Mouse (Mus musculus) midbrain, embryonic 13.5 days (tissue): ENCODE results near the gene Dlk1. TPM values are rescaled to one million over a fixed set of nuclear protein-coding genes. Genes with fewer than 3 reads are reported as not detected.

Experiments used
- ATAC-seq: fragments of 200-750 bp; cut with Nextera tagmentation; 2 replicates; pipeline ENCODE4 v1.8.0; 2017; ENCODE audit warnings: mild to moderate bottlenecking, moderate TSS enrichment, moderate library complexity
- H3K27ac ChIP-seq: fragments of 300-500 bp; sonication (generic); 2 replicates; pipeline ENCODE4 v1.5.1; 2015; ENCODE audit warnings: inconsistent platforms, mild to moderate bottlenecking, moderate library complexity
- H3K27me3 ChIP-seq: fragments of 300-500 bp; sonication (generic); 2 replicates; pipeline ENCODE4 v1.6.1; 2015; ENCODE audit warnings: mild to moderate bottlenecking, inconsistent platforms
- H3K36me3 ChIP-seq: fragments of 300-500 bp; sonication (generic); 2 replicates; pipeline ENCODE4 v1.6.1; 2015; ENCODE audit warnings: mild to moderate bottlenecking, inconsistent platforms
- H3K4me1 ChIP-seq: fragments of 300-500 bp; sonication (generic); replicated peaks from 2 replicates; pipeline ENCODE4 v1.6.1; 2015; ENCODE audit warnings: inconsistent platforms
- H3K4me2 ChIP-seq: fragments of 300-500 bp; sonication (generic); replicated peaks from 2 replicates; pipeline ENCODE4 v1.6.1; 2015; ENCODE audit warnings: moderate library complexity, mild to moderate bottlenecking, inconsistent platforms
- H3K4me3 ChIP-seq: fragments of 300-500 bp; sonication (generic); replicated peaks from 2 replicates; pipeline ENCODE4 v1.5.1; 2015; ENCODE audit warnings: mild to moderate bottlenecking, inconsistent platforms
- H3K9ac ChIP-seq: fragments of 300-500 bp; sonication (generic); replicated peaks from 2 replicates; pipeline ENCODE4 v1.6.1; 2015; ENCODE audit warnings: mild to moderate bottlenecking, inconsistent platforms
- H3K9me3 ChIP-seq: fragments of 300-500 bp; sonication (generic); 2 replicates; pipeline ENCODE4 v1.6.1; 2016; ENCODE audit warnings: mild to moderate bottlenecking, inconsistent platforms
- WGBS: fragments of 180-500 bp; shearing (Covaris S2); methylation state at CpG from one replicate; pipeline ENCODE4 v1.1.7; 2015; 5-methylcytosine and 5-hydroxymethylcytosine counted together
- polyA plus RNA-seq: library from polyadenylated mRNA; unstranded; fragments of >200 nt; fragmentation: Nextera tagmentation; extraction: Ambion mirVana; gene quantifications from 2 replicates; pipeline ENCODE4 v1.2.1, GENCODE M21; 2015

The Dlk1 gene
- polyA plus RNA-seq, 1 experiment from 2014 or later: 117 TPM

DNA sequence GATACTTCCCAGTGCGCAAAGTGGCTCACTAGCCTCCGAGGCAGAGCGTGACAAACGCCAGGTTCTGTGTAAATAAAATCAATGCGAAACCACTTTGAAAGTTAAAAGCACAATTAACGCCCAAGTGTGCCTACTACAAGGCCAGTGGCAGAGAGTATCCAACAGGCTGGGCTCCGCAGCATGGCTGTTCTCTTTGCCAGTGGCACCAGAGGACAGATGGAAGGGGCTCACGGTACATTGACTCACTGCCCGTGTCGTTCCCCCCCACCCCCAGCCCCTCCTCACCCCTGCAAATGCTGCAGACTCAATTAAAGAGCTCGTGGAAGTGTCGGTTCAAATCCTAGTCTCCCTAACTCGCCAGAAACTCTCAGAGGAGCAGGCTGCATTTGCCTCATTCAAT, 10.5 kb upstream of the Dlk1 start:
- no peak overlapping the region for H3K9ac ChIP-seq
- 47% methylated on average over 13 of the region's 13 CpGs for WGBS
- H3K4me3 ChIP-seq: no peak overlapping the region
- H3K27ac ChIP-seq: no peak overlapping the region
- peaks cover 81% of the 10 kb centered on the region for H3K4me1 ChIP-seq
- no peaks in the 10 kb centered on the region for H3K9me3 ChIP-seq
- no peak overlapping the region for H3K4me2 ChIP-seq
- peaks cover 73% of the 10 kb centered on the region for H3K27me3 ChIP-seq
- H3K36me3 ChIP-seq: no peaks in the 10 kb centered on the region
- ATAC-seq: no peak

DNA sequence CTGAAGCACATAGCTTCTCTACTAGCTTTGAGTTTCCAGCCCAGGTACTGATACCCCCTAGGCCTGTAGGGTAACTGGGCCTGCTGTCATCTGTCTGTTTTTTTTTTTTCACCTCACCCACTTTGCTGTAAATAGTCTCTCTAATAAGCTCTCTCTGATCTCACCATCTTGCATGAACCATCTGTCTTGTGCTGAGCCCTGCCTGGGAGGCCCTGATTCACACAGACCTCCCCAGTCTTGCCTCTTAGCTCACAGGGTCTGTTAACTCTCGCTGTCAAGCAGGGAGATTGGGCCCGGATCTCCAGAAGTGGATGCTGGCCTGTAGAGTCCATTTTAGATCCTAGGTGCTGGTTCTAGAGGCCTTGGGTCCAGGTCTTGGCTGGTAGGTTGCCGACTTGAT, 9.3 kb upstream of the Dlk1 start:
- no peak for ATAC-seq
- Histone ChIP-seq H3K4me1 (peaks cover 73% of the 10 kb centered on the region), H3K4me2 (no peak overlapping the region), H3K27ac (no peak overlapping the region), H3K9me3 (no peaks in the 10 kb centered on the region), H3K27me3 (peaks cover 85% of the 10 kb centered on the region), H3K4me3 (no peak overlapping the region), H3K36me3 (no peaks in the 10 kb centered on the region), H3K9ac (no peak overlapping the region)
- 66% methylated on average over 3 of the region's 3 CpGs for WGBS

DNA sequence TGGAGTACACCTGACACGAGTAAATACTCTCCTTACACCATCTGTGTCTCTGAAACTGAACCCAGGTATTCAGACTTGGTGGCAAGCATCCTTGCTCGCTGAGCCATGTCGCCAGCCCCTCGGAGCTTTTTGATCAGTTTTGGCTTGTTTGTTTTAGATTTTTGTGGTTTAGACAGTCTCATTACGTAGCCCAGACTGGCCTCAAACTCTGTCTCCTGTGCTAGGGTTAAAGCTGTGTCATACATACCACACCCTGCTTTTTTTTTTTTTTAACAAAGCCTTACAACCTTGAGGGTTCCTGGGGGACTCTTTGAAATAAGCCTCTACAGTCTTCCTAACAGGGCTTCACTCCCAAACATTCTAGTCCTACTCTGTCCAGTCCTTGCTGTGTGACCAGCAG, 7.6 kb upstream of the Dlk1 start:
- peaks cover 85% of the 10 kb centered on the region for H3K27me3 ChIP-seq
- H3K4me3 ChIP-seq: no peak overlapping the region
- peaks cover 71% of the 10 kb centered on the region for H3K4me1 ChIP-seq
- no peaks in the 10 kb centered on the region for H3K36me3 ChIP-seq
- no peak overlapping the region for H3K4me2 ChIP-seq
- H3K27ac ChIP-seq: no peak overlapping the region
- 41% methylated on average over 5 of the region's 5 CpGs for WGBS
- no peaks in the 10 kb centered on the region for H3K9me3 ChIP-seq
- ATAC-seq: peak; percentile 25
- no peak overlapping the region for H3K9ac ChIP-seq

DNA sequence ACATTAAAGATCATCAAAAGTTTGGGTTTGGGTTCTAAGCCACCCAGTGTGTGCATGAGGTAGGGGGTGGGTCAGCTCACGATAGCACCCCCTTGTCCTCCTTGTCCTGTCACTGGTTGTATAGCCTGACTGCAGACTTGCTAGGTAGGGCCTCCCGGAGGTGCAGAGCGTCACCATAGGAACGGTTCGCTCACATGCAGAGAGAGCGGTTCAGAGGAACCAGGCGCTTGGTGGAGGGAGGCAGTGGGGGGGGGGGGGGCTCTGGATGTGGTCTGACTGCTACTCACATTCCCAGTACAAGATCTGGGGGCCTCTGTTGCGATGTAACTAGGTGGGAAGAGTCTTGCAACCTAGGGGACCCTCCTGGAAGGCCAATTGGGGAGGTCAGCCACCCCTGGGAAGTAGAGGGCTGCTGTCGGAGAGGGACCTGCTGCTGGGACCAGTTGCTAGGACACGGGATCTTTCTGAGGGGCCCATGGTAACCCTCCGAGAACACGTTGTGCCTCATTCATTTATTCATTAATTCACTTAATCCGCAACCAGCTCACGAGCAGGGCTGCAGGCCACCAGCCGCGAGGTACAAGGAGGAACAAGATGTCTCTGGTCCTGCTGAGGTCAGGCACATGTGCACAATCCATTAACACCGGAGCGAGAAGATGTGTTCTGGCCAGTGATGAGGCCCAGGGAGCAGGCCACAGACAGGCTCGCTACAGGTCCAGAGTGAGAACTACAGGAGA, 7.0 kb upstream of the Dlk1 start:
- no peak overlapping the region for H3K9ac ChIP-seq
- peak overlapping the region; percentile 35 for H3K4me2 ChIP-seq
- H3K4me1 ChIP-seq: peaks cover 75% of the 10 kb centered on the region
- H3K27me3 ChIP-seq: peaks cover 85% of the 10 kb centered on the region
- 2% methylated on average over 19 of the region's 19 CpGs for WGBS
- no peaks in the 10 kb centered on the region for H3K9me3 ChIP-seq
- no peak overlapping the region; the same call in 1 of the 2 replicates for H3K27ac ChIP-seq
- H3K4me3 ChIP-seq: no peak overlapping the region
- H3K36me3 ChIP-seq: no peaks in the 10 kb centered on the region
- ATAC-seq: peak; percentile 79

DNA sequence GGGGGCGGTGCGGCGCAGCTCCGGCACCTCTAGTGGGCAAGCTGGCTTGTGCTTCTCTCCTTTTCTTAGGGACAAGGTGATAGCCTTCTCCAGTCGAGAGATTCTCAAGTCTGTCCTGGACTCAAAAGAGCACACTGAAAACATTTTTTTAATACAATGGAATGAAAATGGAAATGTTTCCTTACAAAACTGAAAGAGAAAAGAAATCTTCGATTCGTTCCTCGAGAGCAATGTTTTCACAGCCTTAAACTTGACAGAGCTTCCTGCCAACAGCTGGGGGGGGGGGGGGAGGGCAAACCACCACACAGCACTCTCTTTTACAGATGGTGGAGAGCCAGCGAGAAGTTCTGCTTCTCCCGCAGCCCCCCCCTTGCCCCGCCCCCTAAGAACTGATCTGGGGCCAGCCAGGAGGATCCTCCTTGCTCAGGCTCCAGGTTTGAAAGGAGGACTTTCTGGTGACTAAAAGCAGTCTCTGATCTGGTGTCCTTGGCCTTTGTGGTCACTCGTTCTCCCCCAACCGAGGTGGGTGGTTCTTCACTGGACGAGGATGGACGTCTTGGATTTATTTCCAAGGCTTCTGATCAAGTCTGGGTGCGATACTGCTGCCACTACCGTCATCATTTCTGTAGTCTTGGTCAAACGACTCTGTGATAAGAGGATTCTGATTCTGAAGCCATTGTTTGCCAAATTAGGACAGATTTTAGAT, 6.2 kb upstream of the Dlk1 start:
- 3% methylated on average over 18 of the region's 18 CpGs for WGBS
- H3K9me3 ChIP-seq: no peaks in the 10 kb centered on the region
- H3K27me3 ChIP-seq: peaks cover 85% of the 10 kb centered on the region
- no peak overlapping the region for H3K27ac ChIP-seq
- peak overlapping the region; percentile 35 for H3K4me2 ChIP-seq
- H3K4me3 ChIP-seq: no peak overlapping the region
- ATAC-seq: no peak
- peaks cover 74% of the 10 kb centered on the region for H3K4me1 ChIP-seq
- H3K36me3 ChIP-seq: no peaks in the 10 kb centered on the region
- no peak overlapping the region for H3K9ac ChIP-seq

DNA sequence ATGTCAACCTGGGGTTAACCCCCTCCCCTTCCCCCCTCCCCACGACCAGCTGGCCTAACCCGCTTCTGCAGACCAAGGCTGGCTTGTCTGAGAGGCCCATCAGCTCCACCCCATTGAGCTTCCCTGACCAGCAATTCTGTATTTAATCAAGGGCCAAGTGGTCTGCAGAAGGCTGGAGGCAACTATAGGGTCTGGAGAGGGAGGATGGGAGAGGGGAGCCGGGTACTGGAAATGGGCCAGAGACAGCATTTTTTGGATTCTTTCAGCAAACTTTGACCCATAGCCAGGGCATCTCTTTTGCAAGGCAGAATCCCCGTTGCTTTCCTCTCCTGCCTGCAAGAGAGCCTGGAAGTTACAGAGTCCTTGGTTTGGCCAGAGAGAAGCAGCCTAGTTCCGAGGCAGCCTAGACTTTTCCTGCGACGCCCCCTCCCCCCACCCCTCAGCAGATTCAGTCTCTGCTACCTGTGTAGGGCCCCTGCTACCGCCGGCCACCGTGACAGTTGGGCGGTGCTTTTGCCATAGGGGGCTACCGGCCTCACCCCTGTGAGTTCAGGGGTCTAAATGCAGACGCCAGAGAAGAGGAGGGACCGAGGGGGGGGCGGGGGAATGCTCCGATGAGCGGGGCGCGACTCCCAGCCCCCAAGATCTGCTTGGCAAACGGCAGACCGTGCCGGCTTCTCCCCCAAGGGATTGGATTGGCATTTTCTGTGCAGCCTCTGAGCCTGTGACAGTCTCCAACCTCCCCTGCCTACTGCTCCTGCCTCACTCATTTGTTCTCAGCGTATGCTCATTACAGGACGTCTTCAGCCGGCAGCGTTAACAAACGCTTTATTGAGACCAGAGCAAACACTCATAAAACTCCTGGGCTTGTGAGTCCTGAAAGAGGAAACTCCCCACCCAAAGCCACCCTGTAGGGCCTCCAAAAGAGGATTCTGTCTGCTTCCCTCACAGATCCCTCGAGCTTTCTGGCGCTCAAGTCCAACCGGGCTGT, 2.9 kb upstream of the Dlk1 start:
- H3K27ac ChIP-seq: peak overlapping the region; percentile 51
- H3K9me3 ChIP-seq: no peaks in the 10 kb centered on the region
- no peaks in the 10 kb centered on the region for H3K36me3 ChIP-seq
- H3K4me3 ChIP-seq: peak overlapping the region; percentile 25
- H3K4me2 ChIP-seq: peak overlapping the region; percentile 57
- H3K9ac ChIP-seq: peak overlapping the region; percentile 47
- peaks cover 84% of the 10 kb centered on the region for H3K27me3 ChIP-seq
- ATAC-seq: no peak
- peaks cover 59% of the 10 kb centered on the region for H3K4me1 ChIP-seq
- 1% methylated on average over 29 of the region's 30 CpGs for WGBS

DNA sequence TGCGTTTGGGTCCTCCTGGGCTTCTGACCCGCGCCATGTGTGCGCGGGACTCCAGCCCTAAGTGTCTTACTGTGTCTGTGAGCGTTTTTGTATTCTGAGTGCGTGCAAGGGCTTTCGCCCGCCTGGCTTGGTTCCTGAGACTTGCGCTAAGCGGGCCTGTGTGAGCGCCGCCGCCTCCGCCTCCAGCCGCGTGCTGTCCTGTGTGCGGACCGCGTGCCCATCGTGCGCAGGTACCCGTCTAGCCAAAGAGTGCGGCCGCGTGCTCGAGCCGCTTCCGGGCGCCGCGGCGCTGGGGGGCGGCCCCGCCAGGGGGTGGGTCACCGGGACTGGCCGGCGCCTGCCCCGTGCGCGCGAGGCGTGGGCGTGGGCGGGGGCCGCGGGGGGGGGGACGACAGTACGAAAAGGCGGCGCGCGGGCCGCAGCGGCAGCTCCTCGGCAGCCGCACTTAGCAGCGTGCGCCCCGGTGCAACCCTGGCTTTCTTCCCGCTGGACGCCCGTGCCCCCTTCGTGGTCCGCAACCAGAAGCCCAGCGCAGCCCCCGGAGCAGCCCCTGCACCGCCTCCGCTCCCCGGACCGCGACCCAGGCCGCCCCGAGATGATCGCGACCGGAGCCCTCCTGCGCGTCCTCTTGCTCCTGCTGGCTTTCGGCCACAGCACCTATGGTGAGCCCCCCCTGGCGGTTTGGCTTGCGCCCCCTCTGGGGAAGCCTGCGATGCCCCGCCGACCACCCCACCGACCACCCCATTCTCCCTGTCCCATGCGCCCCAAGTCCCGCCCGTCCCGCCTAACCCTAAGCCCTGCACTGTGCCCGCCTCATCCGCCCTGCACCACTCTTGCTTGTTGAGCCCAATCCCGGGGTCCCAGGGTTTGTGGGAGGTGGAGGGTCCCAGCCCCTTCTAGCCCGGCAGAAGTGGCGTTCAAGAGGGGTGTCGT, 708 bp downstream of the Dlk1 start:
- Histone ChIP-seq H3K4me1 (peaks cover 68% of the 10 kb centered on the region), H3K27me3 (peaks cover 92% of the 10 kb centered on the region), H3K4me2 (peak overlapping the region; percentile 77), H3K9ac (peak overlapping the region; percentile 69), H3K9me3 (no peaks in the 10 kb centered on the region), H3K36me3 (no peaks in the 10 kb centered on the region), H3K27ac (peak overlapping the region; percentile 44), H3K4me3 (peak overlapping the region; percentile 48)
- peak; percentile 65 for ATAC-seq
- WGBS: under 1% methylated on average over 66 of the region's 96 CpGs

DNA sequence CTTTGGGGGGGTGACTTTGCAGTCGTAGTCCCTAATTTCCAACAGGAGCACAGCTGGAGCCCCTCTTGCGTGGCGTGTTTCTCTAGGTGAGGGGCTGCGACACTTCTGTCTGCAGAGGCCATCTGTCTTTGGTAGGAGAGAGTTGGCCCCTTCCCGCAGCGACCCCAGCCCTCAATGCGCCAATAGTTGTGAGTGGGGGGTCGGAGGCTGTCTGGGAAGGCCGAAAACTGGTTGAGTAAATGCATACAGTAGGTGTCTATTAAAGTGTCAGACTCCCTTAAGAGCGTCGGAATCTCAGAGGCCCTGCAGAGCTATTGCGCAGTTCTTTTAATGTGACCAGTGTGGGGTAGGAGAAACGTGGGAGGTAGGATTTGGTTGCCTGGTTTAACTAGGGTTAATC, 1.5 kb downstream of the Dlk1 start:
- Histone ChIP-seq H3K27ac (peak overlapping the region; percentile 37), H3K4me2 (peak overlapping the region; percentile 77)

DNA sequence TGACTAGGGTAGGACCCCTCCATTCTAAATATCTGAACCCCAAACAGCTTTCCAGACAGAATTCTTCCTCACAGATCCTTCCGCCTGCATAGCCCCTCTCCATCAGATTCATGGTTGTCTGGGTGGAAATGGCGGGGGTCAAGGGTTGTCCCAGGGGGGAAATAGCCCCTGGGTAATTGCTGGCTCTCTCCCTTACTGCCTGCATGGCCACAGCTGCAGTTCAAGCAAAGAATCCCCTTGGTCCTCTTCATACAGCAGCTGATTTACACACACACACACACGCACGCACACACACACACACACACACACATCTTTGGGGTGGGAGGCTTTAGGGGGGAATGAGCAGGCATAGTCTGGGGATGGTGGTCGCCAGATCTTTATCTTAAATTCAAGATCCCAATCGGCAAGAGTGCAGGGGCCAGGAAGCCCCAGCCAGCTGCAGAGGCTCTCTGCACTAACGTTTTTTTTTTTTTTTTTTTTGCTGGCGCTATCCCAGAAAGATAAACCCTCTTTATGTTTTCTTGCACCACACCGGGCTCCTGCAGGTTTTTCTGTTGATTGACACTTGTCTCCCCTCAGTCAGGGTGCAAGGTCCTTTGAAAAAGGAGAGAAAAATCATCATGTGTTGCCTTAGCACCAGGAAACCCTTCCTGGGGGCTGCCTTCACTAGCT, 4.0 kb downstream of the Dlk1 start:
- Histone ChIP-seq H3K27me3 (peaks cover 93% of the 10 kb centered on the region), H3K4me2 (peak overlapping the region; percentile 33), H3K9ac (peak overlapping the region; percentile 44; the same call in 1 of the 2 replicates), H3K4me3 (no peak overlapping the region), H3K4me1 (peaks cover 62% of the 10 kb centered on the region), H3K9me3 (no peaks in the 10 kb centered on the region), H3K36me3 (no peaks in the 10 kb centered on the region), H3K27ac (peak overlapping the region; percentile 40)
- WGBS: 18% methylated on average over 9 of the region's 9 CpGs
- no peak for ATAC-seq

More for the DNA sequence above, 1.5 kb downstream of the Dlk1 start:
- Histone ChIP-seq H3K9me3 (no peaks in the 10 kb centered on the region), H3K4me1 (peaks cover 71% of the 10 kb centered on the region), H3K27me3 (peaks cover 91% of the 10 kb centered on the region), H3K36me3 (no peaks in the 10 kb centered on the region), H3K4me3 (peak overlapping the region; percentile 48), H3K9ac (peak overlapping the region; percentile 69)
- no peak for ATAC-seq
- WGBS: 8% methylated on average over 13 of the region's 13 CpGs

DNA sequence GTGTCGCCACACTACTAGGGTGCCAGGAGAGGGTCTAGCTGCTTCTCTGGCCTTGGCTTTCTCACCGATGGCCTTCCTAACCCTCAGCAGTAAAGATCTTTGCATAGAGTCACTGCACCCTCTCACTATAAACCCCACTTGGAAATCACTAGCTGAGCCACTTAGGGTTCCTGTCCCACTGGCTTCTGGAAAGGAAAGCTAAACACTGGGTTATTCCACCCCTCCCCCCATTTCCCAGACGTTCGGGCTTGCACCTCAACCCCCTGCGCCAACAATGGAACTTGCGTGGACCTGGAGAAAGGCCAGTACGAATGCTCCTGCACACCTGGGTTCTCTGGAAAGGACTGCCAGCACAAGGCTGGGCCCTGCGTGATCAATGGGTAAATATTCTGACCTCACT, 5.2 kb downstream of the Dlk1 start:
- H3K27ac ChIP-seq: 0 out of 2 replicates have a peak overlapping the region, but pooled peaks have one; percentile 40
- peaks cover 84% of the 10 kb centered on the region for H3K27me3 ChIP-seq
- H3K4me1 ChIP-seq: peaks cover 59% of the 10 kb centered on the region
- 0 out of 2 replicates have a peak overlapping the region, but pooled peaks have one; percentile 0 for H3K4me2 ChIP-seq
- ATAC-seq: no peak
- 20% methylated on average over 8 of the region's 8 CpGs for WGBS
- H3K9ac ChIP-seq: 0 out of 2 replicates have a peak overlapping the region, but pooled peaks have one; percentile 36
- no peaks in the 10 kb centered on the region for H3K9me3 ChIP-seq
- H3K4me3 ChIP-seq: no peak overlapping the region
- H3K36me3 ChIP-seq: no peaks in the 10 kb centered on the region
